ENCODE assay signal across 18 mouse cellular contexts in genomic region chr6:28193901-28194300, GRCm38 (mm10). TPM values are rescaled to one million over a fixed set of nuclear protein-coding genes. Genes with fewer than 3 reads are reported as not detected.
"Had no signal": no experiment of that assay in that cellular context is flagged by ENCODE, and none has a peak within 500 bp of the region (broad histone marks: within the 10 kb centered on the region; RNA-seq: fewer than 3 reads in every experiment).

No protein-coding gene starts in this region.

- H3K9ac ChIP-seq: liver, embryonic 15.5 days; liver, postnatal 0 days; lung, embryonic 15.5 days; midbrain, embryonic 13.5 days; midbrain, embryonic 15.5 days; neural tube, embryonic 12.5 days had no signal

- DNase-seq: liver, postnatal 0 days; lung, adult 2 months; lung, postnatal 14 days; lung, postnatal 36 days; right cerebral cortex, postnatal 14 days; thymus, adult 18-20 months; thymus, postnatal 14 days; thymus, postnatal 36 days had no signal

- H3K4me1 ChIP-seq: liver, embryonic 15.5 days; lung, embryonic 15.5 days; megakaryocyte, embryonic 14.5 days; midbrain, embryonic 13.5 days; midbrain, embryonic 15.5 days; neural tube, embryonic 12.5 days had no signal

- H3K4me2 ChIP-seq: liver, embryonic 15.5 days; lung, embryonic 15.5 days; midbrain, embryonic 11.5 days; midbrain, embryonic 13.5 days; midbrain, embryonic 15.5 days; neural tube, embryonic 12.5 days had no signal

- H3K27me3 ChIP-seq: liver, embryonic 15.5 days; lung, embryonic 15.5 days; megakaryocyte, embryonic 14.5 days; midbrain, embryonic 13.5 days; midbrain, embryonic 15.5 days; neural tube, embryonic 12.5 days had no signal

- H3K4me3 ChIP-seq: liver, embryonic 15.5 days; lung, embryonic 15.5 days; megakaryocyte, embryonic 14.5 days; midbrain, embryonic 13.5 days; midbrain, embryonic 15.5 days; neural tube, embryonic 12.5 days had no signal

- H3K9me3 ChIP-seq: liver, embryonic 15.5 days; lung, embryonic 15.5 days; midbrain, embryonic 13.5 days; midbrain, embryonic 15.5 days; neural tube, embryonic 12.5 days had no signal

- H3K27ac ChIP-seq: liver, embryonic 15.5 days; lung, embryonic 15.5 days; midbrain, embryonic 13.5 days; midbrain, embryonic 15.5 days; neural tube, embryonic 12.5 days had no signal

- ATAC-seq: liver, postnatal 0 days; lung, postnatal 0 days; midbrain, embryonic 13.5 days; midbrain, embryonic 15.5 days had no signal

- H3K36me3 ChIP-seq: liver, embryonic 15.5 days; lung, embryonic 15.5 days; midbrain, embryonic 13.5 days; midbrain, embryonic 15.5 days; neural tube, embryonic 12.5 days had no signal

RNA-seq across cellular contexts. Expression of gene Grm8, which starts 58.9 kb away (rescaled TPM):
- total RNA-seq: monocyte, adult 5-6 weeks; neutrophil, adult 5-6 weeks had no signal
- polyA plus RNA-seq: liver, embryonic 15.5 days; liver, postnatal 0 days; lung, adult 2 months; lung, embryonic 15.5 days; lung, postnatal 0 days had no signal
